Mouse (Mus musculus) mouse embryonic stem cell (cell line): Measurements from ENCODE around the gene H13.

ENCODE experiments used
- in situ Hi-C, 2 experiments: fragments of 300-500 bp; cut with MboI; formaldehyde crosslinking; loops; 1 replicate in 1 of 2; 3 replicates in 1 of 2; pipeline ENCODE4 v1.14.3; 2019 to 2020; ENCODE audit warnings: low sequenced_read_pairs in 2 of 2, low pct_unique_long_range_greater_than_20kb in 1 of 2, mixed read lengths in 1 of 2; ENCODE audit not compliant: unreplicated experiment in 1 of 2

Gene H13

GRCm38 (mm10) chr2:152693233-152693632, 24.0 kb downstream of the H13 start:
- in situ Hi-C loops: loop anchor here in 1 of 2 experiments (5.0 kb wide), 1 partner anchor 139 kb away; the partner anchor contains the start of gene Bcl2l1

- in situ Hi-C loops: loop anchor here in 1 of 2 experiments (5.0 kb wide), 1 partner anchor 139 kb away; the partner anchor contains the start of gene Bcl2l1
Observed at GRCm38 (mm10) chr2:152693735-152694134, 24.5 kb downstream of the H13 start.

- in situ Hi-C loops: loop anchor here in 1 of 2 experiments (5.0 kb wide), 1 partner anchor 138 kb away; the partner anchor contains the start of gene Bcl2l1
Observed at GRCm38 (mm10) chr2:152694708-152695107, 25.4 kb downstream of the H13 start.

GRCm38 (mm10) chr2:152696016-152696415, 26.8 kb downstream of the H13 start:
- in situ Hi-C loops: no loop called here

GRCm38 (mm10) chr2:152696476-152697164, 27.4 kb downstream of the H13 start:
- in situ Hi-C loops: no loop called here

GRCm38 (mm10) chr2:152700138-152700537, 30.9 kb downstream of the H13 start:
- in situ Hi-C loops: loop anchor here (5.0 kb wide), 2 partner anchors 37 to 132 kb away; partner anchors contain the start of genes Id1 (in 2 of the 2) and Bcl2l1 (in 1 of the 2)

GRCm38 (mm10) chr2:152700725-152701124, 31.5 kb downstream of the H13 start:
- in situ Hi-C loops: loop anchor here (5.0 kb wide), 2 partner anchors 37 to 132 kb away; partner anchors contain the start of genes Id1 (in 2 of the 2) and Bcl2l1 (in 1 of the 2)

GRCm38 (mm10) chr2:152703596-152704255, 34.5 kb downstream of the H13 start:
- in situ Hi-C loops: loop anchor here (5.0 kb wide), 2 partner anchors 34 to 129 kb away; partner anchors contain the start of genes Id1 (in 2 of the 2) and Bcl2l1 (in 1 of the 2)

GRCm38 (mm10) chr2:152704256-152704605, 35.0 kb downstream of the H13 start:
- in situ Hi-C loops: loop anchor here (5.0 kb wide), 2 partner anchors 33 to 128 kb away; partner anchors contain the start of genes Id1 (in 2 of the 2) and Bcl2l1 (in 1 of the 2)

GRCm38 (mm10) chr2:152704811-152705370, 35.6 kb downstream of the H13 start:
- in situ Hi-C loops: loop anchor here (5.0 kb wide), 2 partner anchors 32 to 127 kb away; partner anchors contain the start of genes Id1 (in 2 of the 2) and Bcl2l1 (in 1 of the 2)

GRCm38 (mm10) chr2:152705993-152706571, 36.8 kb downstream of the H13 start:
- in situ Hi-C loops: no loop called here

GRCm38 (mm10) chr2:152707186-152707585, 37.9 kb downstream of the H13 start:
- in situ Hi-C loops: no loop called here

- in situ Hi-C loops: no loop called here
Observed at GRCm38 (mm10) chr2:152707627-152708026, 38.4 kb downstream of the H13 start.

- in situ Hi-C loops: no loop called here
Observed at GRCm38 (mm10) chr2:152709066-152709465, 39.8 kb downstream of the H13 start.

GRCm38 (mm10) chr2:152716241-152716772, 47.0 kb downstream of the H13 start:
- in situ Hi-C loops: no loop called here

GRCm38 (mm10) chr2:152717652-152718051, 48.4 kb downstream of the H13 start:
- in situ Hi-C loops: no loop called here

GRCm38 (mm10) chr2:152718076-152718475, 48.8 kb downstream of the H13 start:
- in situ Hi-C loops: no loop called here

GRCm38 (mm10) chr2:152723651-152724331, 54.5 kb downstream of the H13 start:
- in situ Hi-C loops: no loop called here
